Mouse (Mus musculus): ENCODE measurements around the gene Grip1. TPM values are rescaled to one million over a fixed set of nuclear protein-coding genes. Genes with fewer than 3 reads are reported as not detected.

Grip1 gene
- polyA plus RNA-seq, 1 experiment from 2014 or later: 2.2 TPM

DNA sequence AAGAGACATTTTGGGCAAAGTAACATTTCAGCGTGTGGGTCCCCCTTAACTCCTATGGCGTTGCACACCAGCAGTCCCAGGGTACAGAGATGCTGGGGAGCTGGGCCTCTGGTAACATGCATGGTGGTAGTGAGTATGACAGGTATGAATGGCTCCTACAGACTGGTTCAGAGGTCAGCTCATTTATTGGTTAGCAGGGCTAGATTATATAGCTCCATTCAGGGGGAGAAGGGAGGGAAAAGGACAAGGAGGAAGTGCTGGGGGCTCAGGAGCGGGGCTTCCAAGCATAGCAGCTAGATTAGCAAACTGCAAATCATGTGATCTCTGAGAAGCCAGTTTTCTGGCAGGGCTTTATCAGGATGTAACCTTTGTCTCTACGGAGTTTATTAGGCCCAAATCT lies 544.8 kb downstream of the Grip1 start:
- ATAC-seq (no peak), DNase-seq (ENCODE audit: low read depth, low spot score) (no peak)
- POLR2A ChIA-PET: no interaction called here
- TF ChIP-seq CTCF (IDR thresholded peaks at IDR 0.05): no peak
- CTCF ChIA-PET: interaction anchor here (0.9 to 1.4 kb wide), 2 partner anchors 17 to 45 kb away, joined by 3 to 4 read pairs; no protein-coding TSS in a partner anchor
- H3K27me3 ChIP-seq: no peaks in the 10 kb centered on the region
- in situ Hi-C loops (cut with MboI; ENCODE audit: low pct_unique_long_range_greater_than_20kb): no loop called here

DNA sequence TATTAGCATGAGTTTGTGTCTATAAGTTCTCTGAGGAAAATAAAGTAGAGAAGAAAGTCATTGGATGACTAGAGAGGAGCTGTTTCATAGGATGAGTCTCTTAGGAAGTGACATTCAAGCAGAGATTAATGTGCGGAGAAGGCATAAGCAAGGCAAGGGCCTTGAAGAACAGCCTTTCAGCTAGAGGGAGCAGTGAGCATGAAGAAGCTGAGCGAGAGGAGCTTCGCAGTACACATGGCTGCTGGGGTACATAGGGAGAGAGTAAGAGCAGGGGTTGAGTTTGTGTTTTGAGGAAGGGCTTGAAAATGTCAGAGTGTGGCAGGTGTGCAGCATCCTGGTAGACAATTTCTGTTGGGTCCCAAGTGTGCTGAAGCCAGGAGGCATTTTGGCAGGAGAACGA lies 548.5 kb downstream of the Grip1 start:
- no peak for TF ChIP-seq CTCF (IDR thresholded peaks at IDR 0.05)

DNA sequence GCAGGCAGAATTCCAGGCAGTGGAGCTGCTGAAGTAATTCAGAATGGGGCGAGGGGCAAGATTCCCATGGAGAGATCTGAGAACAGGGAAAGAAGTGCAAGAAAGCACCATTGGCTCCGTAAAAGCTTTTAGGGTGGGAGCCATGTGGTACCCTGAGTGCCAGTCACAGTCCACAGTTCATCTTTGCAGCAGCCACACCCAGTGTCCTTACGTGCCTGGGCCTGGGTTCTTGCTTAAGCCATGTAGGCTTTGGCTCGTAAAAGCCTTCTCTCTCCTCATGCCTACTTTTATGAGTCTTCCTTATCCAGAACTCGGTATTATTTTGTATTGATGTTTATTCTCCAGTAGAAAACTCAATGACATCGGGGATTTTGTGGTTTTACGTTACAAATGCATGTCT lies 550.5 kb downstream of the Grip1 start:
- H3K27me3 ChIP-seq: no peaks in the 10 kb centered on the region
- ATAC-seq: no peak
- ChIA-PET POLR2A (no interaction called here), CTCF (no interaction called here)
- TF ChIP-seq CTCF (IDR thresholded peaks at IDR 0.05): no peak
- no peak for DNase-seq (ENCODE audit: low read depth, low spot score)
- in situ Hi-C loops (cut with MboI; ENCODE audit: low pct_unique_long_range_greater_than_20kb): no loop called here

More for the DNA sequence above, 548.5 kb downstream of the Grip1 start:
- CTCF ChIA-PET: no interaction called here
- DNase-seq (ENCODE audit: low read depth, low spot score) (no peak), ATAC-seq (no peak)
- POLR2A ChIA-PET: no interaction called here
- no peaks in the 10 kb centered on the region for H3K27me3 ChIP-seq
- in situ Hi-C loops (cut with MboI; ENCODE audit: low pct_unique_long_range_greater_than_20kb): no loop called here

GRCm38 (mm10) chr10:120005581-120005980 lies 552.0 kb downstream of the Grip1 start:
- CTCF ChIA-PET: no interaction called here
- ATAC-seq (no peak), DNase-seq (ENCODE audit: low read depth, low spot score) (no peak)
- in situ Hi-C loops (cut with MboI; ENCODE audit: low pct_unique_long_range_greater_than_20kb): no loop called here
- no peaks in the 10 kb centered on the region for H3K27me3 ChIP-seq
- POLR2A ChIA-PET: no interaction called here
- no peak for TF ChIP-seq CTCF (IDR thresholded peaks at IDR 0.05)

DNA sequence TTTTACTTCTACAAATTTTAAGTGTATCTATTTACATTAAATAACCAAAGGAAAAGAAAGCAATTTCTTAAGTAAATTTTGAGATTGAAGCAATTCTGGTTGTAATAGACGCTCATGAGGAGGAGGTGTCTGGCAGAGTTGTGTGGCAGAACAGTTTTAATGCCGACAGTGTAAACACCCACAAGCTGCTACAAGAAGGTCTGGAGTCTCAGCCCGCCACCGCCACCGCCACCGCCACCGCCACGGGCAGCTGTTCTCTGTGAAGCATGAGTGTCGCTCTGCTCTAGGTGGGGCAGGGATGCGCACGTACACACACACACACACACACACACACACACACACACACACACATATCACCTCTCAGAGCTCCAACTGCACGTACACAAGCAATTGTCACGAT lies 558.7 kb downstream of the Grip1 start:
- no peak for DNase-seq (ENCODE audit: low read depth, low spot score)
- CTCF ChIA-PET: no interaction called here
- POLR2A ChIA-PET: no interaction called here
- in situ Hi-C loops (cut with MboI; ENCODE audit: low pct_unique_long_range_greater_than_20kb): no loop called here
- no peak for ATAC-seq
- H3K27me3 ChIP-seq: no peaks in the 10 kb centered on the region
- no peak for TF ChIP-seq CTCF (IDR thresholded peaks at IDR 0.05)

DNA sequence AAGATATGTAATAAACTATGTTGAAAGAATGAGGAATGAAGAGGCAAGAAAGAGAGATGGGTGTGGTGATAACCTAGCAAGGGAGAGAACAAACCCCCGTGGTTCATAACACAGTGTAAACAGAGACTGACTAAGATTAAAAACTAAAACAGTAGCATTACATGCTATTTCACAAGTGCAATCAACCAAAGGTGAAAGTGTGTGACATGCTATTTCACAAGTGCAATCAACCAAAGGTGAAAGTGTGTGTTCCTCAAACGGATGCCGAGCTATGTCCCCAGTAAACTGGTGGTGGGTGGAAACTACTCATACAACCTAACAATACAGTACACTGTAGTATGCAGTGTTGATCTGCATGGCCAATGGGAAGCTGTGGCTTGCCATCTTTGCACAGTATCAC lies 561.5 kb downstream of the Grip1 start:
- DNase-seq (ENCODE audit: low read depth, low spot score) (no peak), ATAC-seq (no peak)
- no peak for TF ChIP-seq CTCF (IDR thresholded peaks at IDR 0.05)
- CTCF ChIA-PET: interaction anchor here (0.8 to 1.2 kb wide), 2 partner anchors 18 to 164 kb away, joined by 3 read pairs; no protein-coding TSS in a partner anchor
- POLR2A ChIA-PET: no interaction called here
- in situ Hi-C loops (cut with MboI; ENCODE audit: low pct_unique_long_range_greater_than_20kb): no loop called here
- no peaks in the 10 kb centered on the region for H3K27me3 ChIP-seq

- in situ Hi-C loops (cut with MboI; ENCODE audit: low pct_unique_long_range_greater_than_20kb): no loop called here
- no peaks in the 10 kb centered on the region for H3K27me3 ChIP-seq
- CTCF ChIA-PET: no interaction called here
- POLR2A ChIA-PET: no interaction called here
- no peak for TF ChIP-seq CTCF (IDR thresholded peaks at IDR 0.05)
- ATAC-seq: no peak
- no peak for DNase-seq (ENCODE audit: low read depth, low spot score)
Measured at GRCm38 (mm10) chr10:120026437-120026836, 572.8 kb downstream of the Grip1 start.

DNA sequence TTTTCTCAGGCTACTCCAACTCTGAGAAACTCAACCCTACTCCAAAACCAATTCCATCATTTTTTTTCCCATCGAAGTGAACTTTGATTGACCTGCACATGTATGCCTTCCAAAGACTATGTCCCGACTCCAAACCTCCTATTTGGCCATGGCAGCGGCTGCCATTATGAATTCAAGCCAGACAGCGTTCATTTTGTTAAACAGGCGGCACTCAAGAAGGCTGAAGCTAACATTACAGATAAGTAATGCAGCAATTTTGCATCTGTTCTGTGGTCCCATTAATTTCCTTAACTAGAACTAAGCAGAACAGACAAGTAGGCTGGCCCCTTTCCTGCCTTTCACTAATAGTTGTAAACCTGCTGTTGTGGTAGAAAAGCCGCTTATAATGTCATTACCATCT lies 577.3 kb downstream of the Grip1 start:
- ATAC-seq (no peak), DNase-seq (ENCODE audit: low read depth, low spot score) (no peak)
- ChIA-PET CTCF (no interaction called here), POLR2A (no interaction called here)
- no peak for TF ChIP-seq CTCF (IDR thresholded peaks at IDR 0.05)
- in situ Hi-C loops (cut with MboI; ENCODE audit: low pct_unique_long_range_greater_than_20kb): no loop called here
- H3K27me3 ChIP-seq: no peaks in the 10 kb centered on the region

DNA sequence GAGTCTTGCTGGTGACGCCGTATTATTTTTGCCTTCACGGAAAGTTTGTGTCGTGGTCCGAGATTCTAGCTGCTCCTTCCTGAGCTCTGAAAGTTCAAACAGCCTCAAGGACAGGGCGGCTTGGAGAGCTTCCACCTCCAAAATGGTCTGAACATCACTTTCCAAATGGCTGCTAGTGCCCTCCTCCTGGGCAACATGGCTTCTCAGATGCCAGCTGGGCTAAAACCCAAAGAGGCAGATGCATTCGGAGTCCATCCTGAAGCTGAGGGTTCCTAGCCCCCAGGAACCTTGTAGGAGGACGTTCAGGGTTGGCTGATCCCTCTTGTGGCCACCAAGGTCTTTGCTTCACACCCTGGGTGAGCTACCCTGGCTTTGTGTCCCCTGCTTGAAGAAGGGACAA lies 577.7 kb downstream of the Grip1 start:
- no peaks in the 10 kb centered on the region for H3K27me3 ChIP-seq
- DNase-seq (ENCODE audit: low read depth, low spot score) (no peak), ATAC-seq (no peak)
- ChIA-PET POLR2A (no interaction called here), CTCF (no interaction called here)
- no peak for TF ChIP-seq CTCF (IDR thresholded peaks at IDR 0.05)
- in situ Hi-C loops (cut with MboI; ENCODE audit: low pct_unique_long_range_greater_than_20kb): no loop called here

GRCm38 (mm10) chr10:120033866-120034265 lies 580.2 kb downstream of the Grip1 start:
- no peak for TF ChIP-seq CTCF (IDR thresholded peaks at IDR 0.05)
- ATAC-seq (no peak), DNase-seq (ENCODE audit: low read depth, low spot score) (no peak)
- in situ Hi-C loops (cut with MboI; ENCODE audit: low pct_unique_long_range_greater_than_20kb): no loop called here
- H3K27me3 ChIP-seq: no peaks in the 10 kb centered on the region
- ChIA-PET CTCF (no interaction called here), POLR2A (no interaction called here)

- DNase-seq (ENCODE audit: low read depth, low spot score): no peak
- in situ Hi-C loops (cut with MboI; ENCODE audit: low pct_unique_long_range_greater_than_20kb): no loop called here
- POLR2A ChIA-PET: interaction anchor here (1.3 kb wide), 1 partner anchor 18 kb away, joined by 4 read pairs; no protein-coding TSS in a partner anchor
- no peak for ATAC-seq
- no peaks in the 10 kb centered on the region for H3K27me3 ChIP-seq
- TF ChIP-seq CTCF (IDR thresholded peaks at IDR 0.05): no peak
- CTCF ChIA-PET: interaction anchor here (1.3 kb wide), 1 partner anchor 10 kb away, joined by 4 read pairs; no protein-coding TSS in a partner anchor
Measured at GRCm38 (mm10) chr10:120035211-120035733, 581.6 kb downstream of the Grip1 start.

DNA sequence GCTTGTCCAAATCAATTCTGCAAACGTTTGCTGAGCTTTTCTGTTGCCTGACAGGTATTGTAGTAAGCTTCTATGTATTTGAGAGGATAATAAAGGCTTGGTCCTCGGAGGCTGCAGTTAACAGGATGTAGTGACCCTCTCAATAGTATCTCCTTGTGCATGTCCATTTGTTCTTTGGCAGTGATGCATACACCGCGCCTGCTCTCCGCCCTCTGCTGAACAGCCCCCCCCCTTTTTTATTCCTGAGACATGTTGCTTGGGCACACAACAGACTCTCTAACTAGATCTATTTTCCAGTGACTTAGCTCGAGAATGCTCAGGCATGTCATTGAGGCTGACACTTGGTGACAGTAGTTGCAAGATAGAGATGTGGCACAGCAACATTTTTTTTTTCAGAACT lies 582.2 kb downstream of the Grip1 start:
- in situ Hi-C loops (cut with MboI; ENCODE audit: low pct_unique_long_range_greater_than_20kb): no loop called here
- no peak for TF ChIP-seq CTCF (IDR thresholded peaks at IDR 0.05)
- H3K27me3 ChIP-seq: no peaks in the 10 kb centered on the region
- no peak for ATAC-seq
- CTCF ChIA-PET: interaction anchor here (1.3 kb wide), 1 partner anchor 10 kb away, joined by 4 read pairs; no protein-coding TSS in a partner anchor
- POLR2A ChIA-PET: interaction anchor here (0.6 to 1.3 kb wide), 2 partner anchors 17 to 18 kb away, joined by 4 read pairs; no protein-coding TSS in a partner anchor
- DNase-seq (ENCODE audit: low read depth, low spot score): no peak
